Mouse (Mus musculus) kidney, adult 2 months (tissue): ENCODE measurements around the gene Aip. TPM values are rescaled to one million over a fixed set of nuclear protein-coding genes. Genes with fewer than 3 reads are reported as not detected.
A peak's percentile ranks its signal among the peaks of the same experiment; 100 is the strongest.

ENCODE experiments used
- DNase-seq: peaks from one replicate; pipeline ENCODE4 v3.0.0; 2021
- H3K27ac ChIP-seq: fragments of 200-500 bp; 2 replicates; pipeline ENCODE4 v1.5.1; 2012; ENCODE audit warnings: low read depth, low read length, control low read depth, inconsistent platforms; ENCODE audit not compliant: insufficient read depth
- H3K27me3 ChIP-seq: fragments of 200-500 bp; replicated peaks from 2 replicates; pipeline ENCODE4 v1.6.1; 2012; ENCODE audit warnings: mild to moderate bottlenecking, moderate library complexity, low read length, inconsistent platforms; ENCODE audit not compliant: control insufficient read depth, insufficient read depth
- H3K36me3 ChIP-seq: fragments of 200-500 bp; 2 replicates; pipeline ENCODE4 v1.6.1; 2012; ENCODE audit warnings: mild to moderate bottlenecking, moderate library complexity, low read length, inconsistent platforms; ENCODE audit not compliant: control insufficient read depth, insufficient read depth
- H3K4me1 ChIP-seq: fragments of 200-500 bp; 2 replicates; pipeline ENCODE4 v1.6.1; 2011; ENCODE audit warnings: low read length; ENCODE audit not compliant: control insufficient read depth, insufficient read depth
- H3K4me3 ChIP-seq: fragments of 200-500 bp; 2 replicates; pipeline ENCODE4 v1.5.1; 2011; ENCODE audit warnings: mild to moderate bottlenecking, low read depth, low read length, control low read depth; ENCODE audit not compliant: insufficient read depth
- CTCF ChIP-seq: fragments of 200-500 bp; conservative IDR thresholded peaks from 2 replicates; pipeline ENCODE4 v1.5.1; 2011; ENCODE audit warnings: low read depth, mild to moderate bottlenecking, control low read depth, low read length, moderate library complexity, mixed read lengths; ENCODE audit not compliant: insufficient read depth, insufficient read length
- POLR2A ChIP-seq: fragments of 200-500 bp; IDR thresholded peaks from one replicate; pipeline ENCODE4 v1.6.1; 2011; ENCODE audit warnings: low read depth, low read length, control low read depth
- WGBS: fragments of 180-500 bp; shearing (Covaris S2); methylation state at CpG from one replicate; pipeline ENCODE4 v1.1.7; 2018; 5-methylcytosine and 5-hydroxymethylcytosine counted together
- polyA plus RNA-seq: library from polyadenylated mRNA; depleted of rRNA; stranded (reverse); fragments of >200 nt; gene quantifications from 2 replicates; pipeline ENCODE4 v1.2.3, GENCODE M21; 2012

Aip gene
- polyA plus RNA-seq, 1 experiment = 96.2 TPM

- H3K27ac ChIP-seq = no peak overlapping the region
- H3K27me3 ChIP-seq = no peaks in the 10 kb centered on the region
- H3K36me3 ChIP-seq = no peaks in the 10 kb centered on the region
- no peak overlapping the region for H3K4me3 ChIP-seq
- no peak for TF ChIP-seq POLR2A
- TF ChIP-seq CTCF = no peak
- no peaks in the 10 kb centered on the region; the same call in 1 of the 2 replicates for H3K4me1 ChIP-seq
- 90% methylated on average over 11 of the region's 11 CpGs for WGBS
- no peak for DNase-seq
These were observed 43.3 kb downstream of the Aip start for GRCm38 (mm10) chr19:4082219-4082965.

- H3K4me1 ChIP-seq = no peaks in the 10 kb centered on the region; the same call in 1 of the 2 replicates
- TF ChIP-seq POLR2A (no peak), CTCF (no peak)
- H3K36me3 ChIP-seq = no peaks in the 10 kb centered on the region
- 56% methylated on average over 3 of the region's 3 CpGs for WGBS
- no peaks in the 10 kb centered on the region for H3K27me3 ChIP-seq
- H3K27ac ChIP-seq = no peak within 1 kb of the TSS
- no peak within 1 kb of the TSS for H3K4me3 ChIP-seq
- no peak for DNase-seq
These were observed 44.3 kb downstream of the Aip start, which contains the start of gene Cabp2 for GRCm38 (mm10) chr19:4081394-4081793. TSS of gene Cabp2 (plus strand) at chr19:4081578.

- H3K4me3 ChIP-seq = no peak overlapping the region
- no peaks in the 10 kb centered on the region for H3K27me3 ChIP-seq
- peak; percentile 71 for DNase-seq
- no peak overlapping the region for H3K27ac ChIP-seq
- peaks cover 5% of the 10 kb centered on the region for H3K4me1 ChIP-seq
- WGBS = 53% methylated on average over 8 of the region's 8 CpGs
- H3K36me3 ChIP-seq = no peaks in the 10 kb centered on the region
- TF ChIP-seq POLR2A (no peak), CTCF (peak; percentile 45; the same call in 1 of the 2 replicates)
These were observed 45.1 kb downstream of the Aip start for GRCm38 (mm10) chr19:4080511-4081009.

- Histone ChIP-seq H3K36me3 (no peaks in the 10 kb centered on the region), H3K27ac (no peak overlapping the region; the same call in 1 of the 2 replicates), H3K27me3 (no peaks in the 10 kb centered on the region), H3K4me3 (no peak overlapping the region), H3K4me1 (peaks cover 5% of the 10 kb centered on the region)
- TF ChIP-seq POLR2A = no peak
- no peak for TF ChIP-seq CTCF
- 74% methylated on average over 1 of the region's 1 CpGs for WGBS
- peak; percentile 49 for DNase-seq
These were observed 46.1 kb downstream of the Aip start for GRCm38 (mm10) chr19:4079594-4079993.

- DNase-seq = peak; percentile 90
- Histone ChIP-seq H3K36me3 (no peaks in the 10 kb centered on the region), H3K4me1 (peaks cover 18% of the 10 kb centered on the region), H3K4me3 (no peak overlapping the region), H3K27ac (peak overlapping the region; percentile 78), H3K27me3 (no peaks in the 10 kb centered on the region)
- no peak for TF ChIP-seq POLR2A
- TF ChIP-seq CTCF = no peak
- 50% methylated on average over 1 of the region's 1 CpGs for WGBS
These were observed 50.1 kb downstream of the Aip start for GRCm38 (mm10) chr19:4075531-4075930.

- WGBS = 64% methylated on average over 6 of the region's 6 CpGs
- DNase-seq = peak; percentile 77
- Histone ChIP-seq H3K36me3 (no peaks in the 10 kb centered on the region), H3K4me3 (no peak overlapping the region), H3K4me1 (peaks cover 30% of the 10 kb centered on the region), H3K27ac (peak overlapping the region; percentile 94), H3K27me3 (no peaks in the 10 kb centered on the region)
- TF ChIP-seq CTCF (no peak), POLR2A (no peak)
These were observed 52.8 kb downstream of the Aip start for GRCm38 (mm10) chr19:4072706-4073424.

GRCm38 (mm10) chr19:4071406-4071805, 54.3 kb downstream of the Aip start:
- Histone ChIP-seq H3K36me3 (no peaks in the 10 kb centered on the region), H3K27me3 (no peaks in the 10 kb centered on the region), H3K4me1 (peaks cover 37% of the 10 kb centered on the region), H3K27ac (peak overlapping the region; percentile 47; the same call in 1 of the 2 replicates), H3K4me3 (no peak overlapping the region)
- TF ChIP-seq POLR2A (no peak), CTCF (no peak)
- WGBS = 89% methylated on average over 6 of the region's 6 CpGs
- DNase-seq = no peak
